Mouse (Mus musculus) small intestine, adult 2 months (tissue): ENCODE measurements around the gene Gm20388. TPM values are rescaled to one million over a fixed set of nuclear protein-coding genes. Genes with fewer than 3 reads are reported as not detected.
"Not testable (repeated sequence)": the region's sequence is repeated elsewhere in the genome, so short reads cannot be mapped to it uniquely, and the experiment has no call there.

Experiments
- H3K27ac ChIP-seq: fragments of 200-500 bp; 2 replicates; pipeline ENCODE4 v1.5.1; 2012; ENCODE audit warnings: low read depth, low read length, control low read depth, inconsistent platforms; ENCODE audit not compliant: insufficient read depth
- H3K27me3 ChIP-seq: fragments of 200-500 bp; 2 replicates; pipeline ENCODE4 v1.6.1; 2012; ENCODE audit warnings: mild to moderate bottlenecking, moderate library complexity, low read length, inconsistent platforms; ENCODE audit not compliant: control insufficient read depth, insufficient read depth
- H3K36me3 ChIP-seq: fragments of 200-500 bp; 2 replicates; pipeline ENCODE4 v1.6.1; 2012; ENCODE audit warnings: mild to moderate bottlenecking, low read length, control low read depth, inconsistent platforms; ENCODE audit not compliant: control insufficient read depth, insufficient read depth
- H3K4me1 ChIP-seq: fragments of 200-500 bp; 2 replicates; pipeline ENCODE4 v1.6.1; 2012; ENCODE audit warnings: low read length, inconsistent platforms, mixed read lengths; ENCODE audit not compliant: control insufficient read depth, insufficient read depth, insufficient read length
- H3K4me3 ChIP-seq: fragments of 200-500 bp; 2 replicates; pipeline ENCODE4 v1.5.1; 2012; ENCODE audit warnings: low read depth, mild to moderate bottlenecking, control low read depth, inconsistent platforms, low read length, moderate library complexity
- CTCF ChIP-seq: fragments of 200-500 bp; IDR thresholded peaks from 2 replicates; pipeline ENCODE4 v1.5.1; 2012; ENCODE audit warnings: low read depth, mild to moderate bottlenecking, control low read depth, inconsistent platforms, low read length, moderate library complexity, mixed read lengths; ENCODE audit not compliant: insufficient replicate concordance, insufficient read length; ENCODE audit errors: extremely low read depth
- POLR2A ChIP-seq: fragments of 200-500 bp; IDR thresholded peaks from 2 replicates; pipeline ENCODE4 v1.6.1; 2012; ENCODE audit warnings: low read depth, mild to moderate bottlenecking, control low read depth, inconsistent platforms, low read length, moderate library complexity
- WGBS: fragments of 180-500 bp; shearing (Covaris S2); methylation state at CpG from one replicate; pipeline ENCODE4 v1.1.7; 2018; 5-methylcytosine and 5-hydroxymethylcytosine counted together
- polyA plus RNA-seq: library from polyadenylated mRNA; depleted of rRNA; stranded (reverse); fragments of >200 nt; gene quantifications from 2 replicates; pipeline ENCODE4 v1.2.3, GENCODE M21; 2012

The Gm20388 gene
- polyA plus RNA-seq, 1 experiment: 37.3 TPM

DNA sequence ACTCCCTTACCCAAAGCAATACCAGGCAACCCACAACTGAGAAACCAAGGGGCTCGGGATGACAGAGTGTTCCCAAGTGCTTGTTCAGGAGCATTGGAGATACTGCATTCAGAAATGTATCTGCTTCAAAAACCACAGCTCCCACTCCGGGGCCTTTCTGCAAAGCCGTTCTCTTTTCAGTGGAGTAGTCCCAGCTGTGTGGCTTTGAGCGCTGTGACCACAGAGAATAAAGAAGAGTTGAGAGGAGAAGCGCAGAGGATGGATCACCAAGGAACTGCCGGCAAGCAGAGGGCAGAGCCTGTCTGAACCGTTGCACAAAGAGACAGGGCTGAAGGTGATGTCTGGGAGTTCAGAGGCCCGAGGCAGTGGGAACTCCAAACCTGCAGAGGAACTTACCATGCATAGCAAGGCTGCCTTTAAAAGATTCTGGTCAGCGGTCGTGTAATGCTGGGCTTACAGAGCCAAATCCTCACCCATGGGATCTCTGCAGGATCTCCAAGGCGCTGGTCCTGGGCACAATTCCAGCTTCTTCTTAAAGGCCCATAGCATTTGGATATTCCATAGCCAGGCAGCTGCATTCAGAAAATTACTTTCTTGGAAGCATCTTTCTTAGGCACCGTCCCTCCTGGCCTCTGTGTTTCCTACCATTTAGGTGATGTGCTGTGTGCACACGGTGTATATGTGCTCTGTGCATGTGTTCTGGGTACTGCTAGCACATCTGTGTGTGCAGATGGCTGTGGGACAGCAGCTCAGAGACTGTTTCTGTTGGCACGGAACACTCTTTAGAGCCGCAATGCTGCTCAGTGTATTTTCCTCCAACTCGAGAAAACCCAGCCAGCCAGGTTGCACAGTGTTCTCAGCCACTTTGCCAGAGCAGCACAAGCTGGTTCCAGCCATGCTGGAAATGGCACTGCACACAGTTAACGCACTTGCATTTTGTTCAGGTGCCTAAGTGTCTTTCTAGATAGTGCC is 4261.2 kb downstream of the Gm20388 start:
- Histone ChIP-seq H3K27ac (no peak overlapping the region), H3K36me3 (no peaks in the 10 kb centered on the region), H3K4me1 (no peaks in the 10 kb centered on the region), H3K27me3 (no peaks in the 10 kb centered on the region), H3K4me3 (no peak overlapping the region; the same call in 1 of the 2 replicates)
- WGBS: 65% methylated on average over 17 of the region's 17 CpGs
- TF ChIP-seq CTCF (no peak), POLR2A (no peak)

DNA sequence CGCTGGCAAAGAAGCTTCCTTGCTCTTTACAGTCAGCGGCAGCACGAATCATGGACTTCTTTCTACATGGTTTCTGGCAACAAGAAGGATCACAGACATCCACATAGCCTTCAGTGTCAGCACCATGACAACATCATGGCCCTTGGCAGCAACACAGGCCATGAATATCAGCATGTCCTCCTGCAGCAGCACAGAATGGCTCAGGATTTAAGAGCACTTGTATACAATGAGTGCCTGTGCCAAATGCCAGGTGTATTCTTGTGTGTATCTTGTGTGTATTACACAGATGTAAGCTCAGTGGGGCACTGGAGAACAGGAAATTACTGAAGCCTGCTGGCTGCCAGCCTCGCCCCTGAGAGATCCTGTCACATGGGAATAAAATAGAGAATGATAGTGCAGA is 4263.0 kb downstream of the Gm20388 start:
- Histone ChIP-seq H3K36me3 (no peaks in the 10 kb centered on the region), H3K27me3 (no peaks in the 10 kb centered on the region), H3K4me1 (no peaks in the 10 kb centered on the region), H3K27ac (no peak overlapping the region), H3K4me3 (no peak overlapping the region)
- TF ChIP-seq CTCF: no peak
- no peak for TF ChIP-seq POLR2A
- WGBS: 70% methylated on average over 4 of the region's 4 CpGs

DNA sequence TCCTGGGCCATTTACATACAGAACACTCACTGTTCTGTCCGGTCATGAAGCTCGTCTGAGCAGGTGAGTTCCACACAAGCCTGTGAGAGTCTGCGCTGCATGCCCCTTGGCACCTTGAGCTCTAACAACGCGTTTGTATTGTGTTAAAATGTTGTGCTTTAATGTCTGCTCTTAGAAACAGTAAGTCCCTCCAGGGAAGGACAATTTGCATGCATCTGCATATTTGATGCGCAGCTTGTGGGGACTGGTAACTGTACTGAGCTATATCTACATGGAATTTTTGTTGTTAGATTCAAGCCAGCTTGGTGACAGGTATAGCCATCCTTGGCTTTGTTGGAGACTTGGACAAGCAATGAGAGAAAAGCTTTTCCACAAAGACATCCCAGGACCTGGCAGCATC is 4265.5 kb downstream of the Gm20388 start:
- 90% methylated on average over 6 of the region's 6 CpGs for WGBS
- Histone ChIP-seq H3K4me3 (no peak overlapping the region), H3K27me3 (no peaks in the 10 kb centered on the region), H3K27ac (no peak overlapping the region), H3K4me1 (no peaks in the 10 kb centered on the region), H3K36me3 (no peaks in the 10 kb centered on the region)
- TF ChIP-seq POLR2A: no peak
- TF ChIP-seq CTCF: no peak

DNA sequence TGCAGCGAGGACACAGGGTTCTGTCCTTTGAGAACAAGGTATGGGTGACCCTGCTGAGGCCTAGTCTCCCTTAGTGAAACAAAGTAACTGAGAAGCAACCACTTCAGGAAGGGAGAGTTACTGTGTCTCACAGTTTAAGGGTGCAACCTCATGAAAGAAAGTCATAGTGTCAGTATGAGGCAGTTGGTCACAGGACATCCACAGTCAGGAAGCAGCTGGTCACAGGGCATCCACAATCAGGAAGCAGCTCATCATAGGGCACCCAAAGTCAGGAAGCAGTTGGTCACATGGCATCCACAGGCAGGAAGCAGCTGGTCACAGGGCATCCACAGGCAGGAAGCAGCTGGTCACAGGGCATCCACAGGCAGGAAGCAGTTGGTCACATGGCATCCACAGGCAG is 4266.5 kb downstream of the Gm20388 start:
- WGBS: 77% methylated on average over 1 of the region's 1 CpGs
- H3K27ac ChIP-seq, H3K36me3 ChIP-seq, H3K4me1 ChIP-seq, H3K4me3 ChIP-seq, H3K27me3 ChIP-seq: not testable (repeated sequence)

DNA sequence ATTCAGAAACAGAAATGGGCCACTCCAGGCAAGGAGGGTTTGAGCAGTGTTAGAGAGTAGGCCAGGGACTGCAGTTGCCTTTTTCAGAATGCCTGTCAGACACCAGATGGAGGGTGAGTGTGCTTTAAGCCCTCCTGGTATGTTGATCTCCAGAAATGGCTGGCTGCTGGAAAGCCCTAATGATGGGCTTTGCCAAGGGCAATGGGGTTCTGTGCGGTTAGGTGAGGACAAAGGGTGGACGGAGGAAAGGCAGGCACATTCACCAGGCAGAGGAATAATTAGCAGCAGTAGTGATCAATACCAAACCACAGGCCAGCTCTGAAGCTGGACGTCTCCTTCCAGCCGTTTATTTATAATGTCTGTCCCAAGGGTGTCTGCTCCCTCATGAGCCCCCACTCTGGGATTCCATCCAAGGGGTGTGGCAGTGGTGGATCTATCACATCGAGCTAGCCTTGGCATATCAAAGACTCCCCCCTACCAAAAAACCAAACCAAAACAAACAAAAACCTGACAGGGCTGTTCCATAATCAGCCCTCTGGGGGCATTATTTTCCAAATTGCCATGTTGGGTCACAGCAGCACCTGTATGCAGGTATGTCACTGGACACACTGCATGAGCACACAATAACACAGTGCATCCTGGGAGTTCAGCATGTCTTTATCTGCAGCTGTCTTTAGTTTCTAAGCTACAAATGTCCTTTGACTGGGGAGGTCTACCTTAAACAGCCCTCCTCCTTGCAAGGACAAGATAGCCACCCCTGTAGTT is 4270.2 kb downstream of the Gm20388 start:
- WGBS: 43% methylated on average over 5 of the region's 5 CpGs
- Histone ChIP-seq H3K27ac (no peak overlapping the region), H3K4me3 (no peak overlapping the region), H3K4me1 (no peaks in the 10 kb centered on the region; the same call in 1 of the 2 replicates), H3K36me3 (no peaks in the 10 kb centered on the region), H3K27me3 (no peaks in the 10 kb centered on the region)
- TF ChIP-seq POLR2A (no peak), CTCF (no peak)

DNA sequence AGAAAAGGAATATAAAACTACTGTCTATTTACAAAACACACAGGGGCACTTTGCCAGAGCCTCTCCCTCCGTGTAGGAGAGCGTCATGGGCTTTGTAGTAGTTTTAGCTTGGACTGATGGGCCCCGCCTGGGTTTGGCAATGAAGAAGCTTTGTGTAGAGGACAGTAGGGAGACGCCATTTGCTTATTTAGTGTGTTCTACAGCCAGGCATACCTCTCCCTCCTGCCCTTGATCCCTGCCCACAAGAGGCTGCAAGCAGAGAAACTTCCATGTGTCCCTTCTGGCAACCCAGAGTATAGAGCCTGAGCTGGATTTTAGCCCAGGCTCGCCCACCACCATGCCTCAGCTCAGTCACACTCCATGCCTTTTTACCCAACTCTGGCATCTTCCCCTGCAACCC is 4271.1 kb downstream of the Gm20388 start:
- TF ChIP-seq POLR2A: no peak
- TF ChIP-seq CTCF: no peak
- 50% methylated on average over 5 of the region's 5 CpGs for WGBS
- no peaks in the 10 kb centered on the region; the same call in 1 of the 2 replicates for H3K4me1 ChIP-seq
- no peak overlapping the region for H3K27ac ChIP-seq
- no peak overlapping the region for H3K4me3 ChIP-seq
- H3K27me3 ChIP-seq: no peaks in the 10 kb centered on the region
- no peaks in the 10 kb centered on the region for H3K36me3 ChIP-seq

DNA sequence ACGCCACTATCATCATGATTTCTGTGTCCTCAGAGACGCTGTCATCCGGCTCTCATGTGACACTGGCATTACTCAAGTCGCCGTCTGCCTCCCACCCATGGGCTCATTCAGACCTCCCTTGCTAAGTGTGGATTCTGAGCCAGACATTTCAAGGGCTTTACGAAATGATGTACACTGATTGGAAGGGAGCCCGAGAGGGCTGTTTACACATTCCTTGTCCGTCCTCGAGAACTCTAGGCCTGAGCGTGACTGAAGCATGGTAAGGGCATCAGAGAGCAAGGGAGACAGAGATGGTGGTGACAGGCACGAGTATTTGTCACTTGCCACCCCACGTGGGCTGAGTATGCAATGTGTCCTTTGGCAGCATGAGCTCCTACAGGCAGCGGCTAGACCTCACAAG is 4271.6 kb downstream of the Gm20388 start:
- TF ChIP-seq POLR2A (no peak), CTCF (no peak)
- Histone ChIP-seq H3K27ac (peak overlapping the region; percentile 17), H3K27me3 (no peaks in the 10 kb centered on the region), H3K4me3 (no peak overlapping the region), H3K4me1 (no peaks in the 10 kb centered on the region; the same call in 1 of the 2 replicates), H3K36me3 (no peaks in the 10 kb centered on the region)
- whole genome bisulfite sequencing: 55% methylated on average over 13 of the region's 13 CpGs
